ENCODE assay signal across 8 mouse cellular contexts in the genomic region with DNA sequence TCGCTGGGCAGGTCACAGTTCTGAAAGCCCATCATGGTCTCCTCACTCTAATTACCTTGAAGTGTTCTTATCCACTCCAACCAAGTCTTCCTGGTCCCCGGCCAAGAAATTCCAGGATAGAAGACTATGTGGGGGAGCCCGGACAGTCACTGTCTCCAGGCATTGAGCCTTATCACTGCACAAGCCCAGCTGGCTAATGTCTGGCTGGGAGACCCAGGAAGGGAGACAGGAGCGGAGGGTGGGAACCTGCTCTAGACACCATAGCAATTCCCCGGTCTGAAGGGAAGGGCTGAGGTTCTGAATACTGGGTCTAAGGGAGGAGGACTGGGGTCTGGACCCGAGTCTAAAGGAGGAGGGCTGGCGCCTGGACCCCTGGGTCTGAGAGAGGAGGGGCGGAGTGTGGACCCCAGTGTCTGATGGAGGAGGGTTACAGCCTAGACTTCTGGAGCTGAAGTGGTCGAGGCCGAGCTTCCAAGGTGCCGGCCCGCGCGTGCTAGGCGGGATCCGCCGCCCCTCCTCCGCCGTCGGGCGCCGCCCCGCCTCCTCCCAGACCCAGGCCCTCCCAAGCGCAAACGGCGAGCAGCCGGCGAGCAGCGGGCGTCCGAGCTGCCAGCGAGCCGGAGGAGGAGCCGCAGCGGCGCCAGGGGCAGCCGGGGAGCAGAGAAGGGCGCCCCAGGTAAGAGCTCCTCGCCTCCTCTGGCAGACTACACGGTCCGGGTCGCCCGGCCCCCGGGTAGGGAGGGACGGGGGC. TPM values are rescaled to one million over a fixed set of nuclear protein-coding genes. Genes with fewer than 3 reads are reported as not detected.
A peak's percentile ranks its signal among the peaks of the same experiment; 100 is the strongest.
DNase-seq lines count a peak whose midpoint lies in the region; ATAC-seq lines count a peak whose summit lies in the region.

A gene (plus strand): TSS at position 583 of the 751 bp plus-strand sequence.

- peaks cover 86% of the 10 kb centered on the region for H3K27me3 ChIP-seq in kidney, embryonic 14.5 days (ENCODE audit: control insufficient read depth, insufficient read depth, low read length)
- peaks cover 100% of the 10 kb centered on the region for H3K27me3 ChIP-seq in hindbrain, embryonic 13.5 days

- ATAC-seq in kidney, embryonic 14.5 days (ENCODE audit: low FRiP score, low TSS enrichment): peak; percentile 47
- peak; percentile 35; the same call in 1 of the 2 replicates for ATAC-seq in hindbrain, embryonic 13.5 days (ENCODE audit: low FRiP score)
- no peak for ATAC-seq in megakaryocyte progenitor cell, adult 5-6 weeks (replicated peaks; ENCODE audit: poor library complexity)

- H3K4me3 ChIP-seq in kidney, embryonic 14.5 days (ENCODE audit: low read length): peak within 1 kb of the TSS; percentile 55
- peak within 1 kb of the TSS; percentile 52 for H3K4me3 ChIP-seq in hindbrain, embryonic 13.5 days

- H3K9me3 ChIP-seq in kidney, embryonic 14.5 days (ENCODE audit: control insufficient read depth, low read length): no peaks in the 10 kb centered on the region
- H3K9me3 ChIP-seq in hindbrain, embryonic 13.5 days: no peaks in the 10 kb centered on the region

- H3K36me3 ChIP-seq in kidney, embryonic 14.5 days (ENCODE audit: control insufficient read depth, insufficient read depth, low read length): no peaks in the 10 kb centered on the region
- no peaks in the 10 kb centered on the region for H3K36me3 ChIP-seq in hindbrain, embryonic 13.5 days

- no peak within 1 kb of the TSS; the same call in 1 of the 2 replicates for H3K27ac ChIP-seq in kidney, embryonic 14.5 days (ENCODE audit: low read depth, low read length)
- H3K27ac ChIP-seq in hindbrain, embryonic 13.5 days: no peak within 1 kb of the TSS

- peak within 1 kb of the TSS; percentile 58 for H3K9ac ChIP-seq in kidney, embryonic 14.5 days (ENCODE audit: low read depth, low read length)
- H3K9ac ChIP-seq in hindbrain, embryonic 13.5 days: peak within 1 kb of the TSS; percentile 76

- peaks cover 21% of the 10 kb centered on the region for H3K4me1 ChIP-seq in kidney, embryonic 14.5 days (ENCODE audit: control insufficient read depth, insufficient read depth, low read length)
- peaks cover 21% of the 10 kb centered on the region for H3K4me1 ChIP-seq in hindbrain, embryonic 13.5 days (replicated peaks)

- peak within 1 kb of the TSS; percentile 93 for H3K4me2 ChIP-seq in kidney, embryonic 14.5 days (replicated peaks; ENCODE audit: low read depth, low read length)
- H3K4me2 ChIP-seq in hindbrain, embryonic 13.5 days: peak within 1 kb of the TSS; percentile 80

- no peak for DNase-seq in kidney, adult 8-10 months
- peak; percentile 74 for DNase-seq in embryo, embryonic 11 days
- peak; percentile 60 to 62 for DNase-seq in lung, adult 18-20 months
- DNase-seq in ovary, postnatal 36 days (ENCODE audit: low spot score): peak; percentile 61
- no peak for DNase-seq in layer of hippocampus, postnatal 36 days

- WGBS in kidney, embryonic 14.5 days: 2% methylated on average over 44 of the region's 45 CpGs
- WGBS in hindbrain, embryonic 13.5 days: 3% methylated on average over 41 of the region's 45 CpGs

RNA-seq across cellular contexts. Expression of the gene that starts here (rescaled TPM):
- 1.3 and 1.4 TPM in 2 replicates for polyA plus RNA-seq in kidney, embryonic 14.5 days (2014; fragmentation: Nextera tagmentation; extraction: Ambion mirVana)
- polyA plus RNA-seq in hindbrain, embryonic 13.5 days (2015; fragmentation: Nextera tagmentation; extraction: Ambion mirVana): 0.10 and 0.19 TPM in 2 replicates
- total RNA-seq in layer of hippocampus, postnatal 36 days (2021): under 1 TPM; 0.17 to 0.18 TPM
- total RNA-seq in megakaryocyte progenitor cell, adult 5-6 weeks (2015): 0.10 TPM in 1 of 2 replicates, not detected in the other
- not detected in 2 replicates for total RNA-seq in megakaryocyte progenitor cell, adult 5-6 weeks (2017)

Comparison
In these comparisons a context has a peak if more than half of its experiments do, and no peak if none do; other contexts are left out.
1. Peak in ATAC-seq, H3K4me3 ChIP-seq, H3K9ac ChIP-seq and H3K4me2 ChIP-seq in hindbrain, embryonic 13.5 days; RNA of the gene not detected or under 1 TPM.
2. DNase-seq: peak in embryo, embryonic 11 days (single experiment), lung, adult 18-20 months (2 of 2) and ovary, postnatal 36 days (single experiment); none in kidney, adult 8-10 months (0 of 2) and layer of hippocampus, postnatal 36 days (0 of 2).